In genomic region chr19:5825901-5826730, GRCm38 (mm10) we compare ENCODE assay signal across 22 mouse cellular contexts. TPM values are rescaled to one million over a fixed set of nuclear protein-coding genes. Genes with fewer than 3 reads are reported as not detected.
DNase-seq lines count a peak whose midpoint lies in the region; ATAC-seq and TF ChIP-seq lines count a peak whose summit lies in the region.
"Had no signal": no experiment of that assay in that cellular context is flagged by ENCODE, and none has a peak within 500 bp of the region (broad histone marks: within the 10 kb centered on the region; RNA-seq: fewer than 3 reads in every experiment).

No protein-coding gene starts in this region.

- no peak for TF ChIP-seq CTCF in kidney, adult 2 months (conservative IDR thresholded peaks at IDR 0.05; ENCODE audit: insufficient read depth, insufficient read length, low read depth, low read length)
- no peak for TF ChIP-seq CTCF in embryonic fibroblast, embryonic 13.5 days (IDR thresholded peaks at IDR 0.05; ENCODE audit: borderline replicate concordance, insufficient read depth, low read length)

- no peaks in the 10 kb centered on the region for H3K27me3 ChIP-seq in heart, embryonic 10.5 days (ENCODE audit: insufficient read depth, poor library complexity, severe bottlenecking)
- H3K27me3 ChIP-seq in kidney, adult 2 months (replicated peaks; ENCODE audit: control insufficient read depth, insufficient read depth, low read length) = no peaks in the 10 kb centered on the region
- H3K27me3 ChIP-seq: forebrain, embryonic 13.5 days; limb, embryonic 13.5 days; liver, embryonic 15.5 days; neural tube, embryonic 13.5 days had no signal

- H3K9me3 ChIP-seq in heart, embryonic 10.5 days = no peaks in the 10 kb centered on the region
- H3K9me3 ChIP-seq: embryonic facial prominence, embryonic 10.5 days; forebrain, embryonic 13.5 days; limb, embryonic 13.5 days; liver, embryonic 15.5 days; midbrain, embryonic 12.5 days; neural tube, embryonic 13.5 days had no signal

- no peak overlapping the region for H3K4me3 ChIP-seq in heart, embryonic 10.5 days
- no peak overlapping the region for H3K4me3 ChIP-seq in kidney, adult 2 months (ENCODE audit: insufficient read depth, low read depth, low read length)
- H3K4me3 ChIP-seq in embryonic fibroblast, embryonic 13.5 days (ENCODE audit: insufficient read depth, low read length) = no peak overlapping the region
- H3K4me3 ChIP-seq: embryonic facial prominence, embryonic 10.5 days; erythroblast, embryonic 14.5 days; forebrain, embryonic 13.5 days; limb, embryonic 13.5 days; liver, embryonic 15.5 days; midbrain, embryonic 12.5 days; neural tube, embryonic 13.5 days had no signal

- no peak for DNase-seq in heart, embryonic 10.5 days (ENCODE audit: low spot score)
- DNase-seq in heart, adult 18-20 months = no peak
- DNase-seq in kidney, adult 2 months = no peak
- no peak for DNase-seq in kidney, adult 9 months
- peak; percentile 71 for DNase-seq in 3134 (ENCODE audit: extremely low read depth, insufficient read length, low spot score)
- DNase-seq: adrenal gland, postnatal 36 days; cerebellum, adult 9-10 months; gastrocnemius, postnatal 25 days; kidney, postnatal 10 days; right cerebral cortex, adult 18-20 months; thymus, postnatal 25 days had no signal

- H3K36me3 ChIP-seq in heart, embryonic 10.5 days = no peaks in the 10 kb centered on the region
- H3K36me3 ChIP-seq in kidney, adult 2 months (ENCODE audit: control insufficient read depth, insufficient read depth, low read length) = peaks cover 7% of the 10 kb centered on the region; the same call in 1 of the 2 replicates
- H3K36me3 ChIP-seq: embryonic facial prominence, embryonic 10.5 days; midbrain, embryonic 12.5 days; neural tube, embryonic 13.5 days had no signal

- H3K27ac ChIP-seq in heart, embryonic 10.5 days = peak overlapping the region; percentile 59; the same call in 1 of the 2 replicates
- peak overlapping the region; percentile 49 for H3K27ac ChIP-seq in kidney, adult 2 months (ENCODE audit: insufficient read depth, low read depth, low read length)
- peak overlapping the region; percentile 14; the same call in 1 of the 2 replicates for H3K27ac ChIP-seq in embryonic fibroblast, embryonic 13.5 days (ENCODE audit: insufficient read depth, low read length)
- H3K27ac ChIP-seq: embryonic facial prominence, embryonic 10.5 days; forebrain, embryonic 13.5 days; limb, embryonic 13.5 days; midbrain, embryonic 12.5 days; neural tube, embryonic 13.5 days had no signal

- TF ChIP-seq POLR2A in kidney, adult 2 months (IDR thresholded peaks at IDR 0.05; ENCODE audit: low read depth, low read length) = no peak
- TF ChIP-seq POLR2A in embryonic fibroblast, embryonic 13.5 days (IDR thresholded peaks at IDR 0.05; ENCODE audit: low read depth, low read length) = peak; percentile 73

- peaks cover 64% of the 10 kb centered on the region for H3K4me1 ChIP-seq in heart, embryonic 10.5 days
- H3K4me1 ChIP-seq in kidney, adult 2 months (ENCODE audit: control insufficient read depth, insufficient read depth, low read length) = peaks cover 35% of the 10 kb centered on the region
- H3K4me1 ChIP-seq in embryonic fibroblast, embryonic 13.5 days (ENCODE audit: control insufficient read depth, insufficient read depth, low read length) = peaks cover 4% of the 10 kb centered on the region; the same call in 1 of the 2 replicates

- 81% methylated on average over 5 of the region's 5 CpGs for WGBS in heart, embryonic 10.5 days
- WGBS in kidney, adult 2 months = 80% methylated on average over 5 of the region's 5 CpGs

- ATAC-seq in monocyte, adult 5-6 weeks (replicated peaks; ENCODE audit: insufficient number of reproducible peaks, low FRiP score, low TSS enrichment, poor library complexity, severe bottlenecking) = no peak
- ATAC-seq: forebrain, embryonic 13.5 days; hindbrain, embryonic 16.5 days; intestine, embryonic 16.5 days had no signal

RNA-seq across cellular contexts. Expression of gene Frmd8, which starts 49.0 kb away (rescaled TPM):
- polyA plus RNA-seq in heart, embryonic 10.5 days (2016; fragmentation: Nextera tagmentation; extraction: Ambion mirVana) = 40.6 and 46.3 TPM in 2 replicates
- total RNA-seq in heart, adult 18-20 months (2021) = 10 to 100 TPM in 1 of 2 experiments, 1 to 10 TPM in 1; 7.2 to 10.6 TPM
- 18.5 and 23.1 TPM in 2 replicates for polyA plus RNA-seq in kidney, adult 2 months (2012; rRNA removed)
- polyA plus RNA-seq in embryonic fibroblast, embryonic 13.5 days (2011; ENCODE audit: insufficient read length, low read depth, missing spikeins) = 24.9 and 35.7 TPM in 2 replicates
- 32.8 to 50.6 TPM (median 34.5 TPM) in 3 replicates for total RNA-seq in monocyte, adult 5-6 weeks (2017)

RNA-seq across cellular contexts. Expression of gene Slc25a45, which starts 51.5 kb away (rescaled TPM):
- polyA plus RNA-seq in heart, embryonic 10.5 days (2016; fragmentation: Nextera tagmentation; extraction: Ambion mirVana) = 2.1 and 2.5 TPM in 2 replicates
- 1 to 10 TPM; 2.6 to 2.8 TPM for total RNA-seq in heart, adult 18-20 months (2021)
- 52.7 and 63.4 TPM in 2 replicates for polyA plus RNA-seq in kidney, adult 2 months (2012; rRNA removed)
- 1.3 and 3.5 TPM in 2 replicates for polyA plus RNA-seq in embryonic fibroblast, embryonic 13.5 days (2011; ENCODE audit: insufficient read length, low read depth, missing spikeins)
- 64.4 to 73.5 TPM (median 69.7 TPM) in 3 replicates for total RNA-seq in monocyte, adult 5-6 weeks (2017)
- polyA plus RNA-seq: erythroblast, embryonic 14.5 days had no signal

RNA-seq across cellular contexts. Expression of gene Scyl1, which starts 54.9 kb away (rescaled TPM):
- 74.4 and 75.2 TPM in 2 replicates for polyA plus RNA-seq in heart, embryonic 10.5 days (2016; fragmentation: Nextera tagmentation; extraction: Ambion mirVana)
- total RNA-seq in heart, adult 18-20 months (2021) = 10 to 100 TPM; 55.1 to 67.8 TPM
- 107 and 134 TPM in 2 replicates for polyA plus RNA-seq in kidney, adult 2 months (2012; rRNA removed)
- polyA plus RNA-seq in embryonic fibroblast, embryonic 13.5 days (2011; ENCODE audit: insufficient read length, low read depth, missing spikeins) = 78.4 and 83.1 TPM in 2 replicates
- 37.3 to 55.9 TPM (median 44.9 TPM) in 3 replicates for total RNA-seq in monocyte, adult 5-6 weeks (2017)

Comparison
In these comparisons a context has a peak if more than half of its experiments do, and no peak if none do; other contexts are left out.
1. RNA of gene Slc25a45, which starts 51.5 kb away (polyA plus RNA-seq): 52.7 to 63.4 TPM in kidney, adult 2 months; 1.3 to 3.5 TPM in embryonic fibroblast, embryonic 13.5 days and 2.1 to 2.5 TPM in heart, embryonic 10.5 days; every median in the first group is over 10 times any median in the second.
2. Peak in every context shown above with its lines, with median percentiles within 50 percentile points of each other: H3K27ac ChIP-seq.